Mouse (Mus musculus) intestine, embryonic 15.5 days (tissue): Measurements from ENCODE around the gene Rbms3. TPM values are rescaled to one million over a fixed set of nuclear protein-coding genes. Genes with fewer than 3 reads are reported as not detected.

Experiments used
- ATAC-seq: fragments of 200-750 bp; cut with Nextera tagmentation; 2 replicates; pipeline ENCODE4 v1.8.0; 2017; ENCODE audit warnings: moderate TSS enrichment, moderate library complexity
- H3K27ac ChIP-seq: fragments of 300-500 bp; sonication (generic); 2 replicates; pipeline ENCODE4 v1.5.1; 2015; ENCODE audit warnings: mild to moderate bottlenecking, inconsistent platforms
- H3K27me3 ChIP-seq: fragments of 300-500 bp; sonication (generic); replicated peaks from 2 replicates; pipeline ENCODE4 v1.6.1; 2015; ENCODE audit warnings: inconsistent platforms
- H3K36me3 ChIP-seq: fragments of 300-500 bp; sonication (generic); 2 replicates; pipeline ENCODE4 v1.6.1; 2015; ENCODE audit warnings: inconsistent platforms
- H3K4me1 ChIP-seq: fragments of 300-500 bp; sonication (generic); replicated peaks from 2 replicates; pipeline ENCODE4 v1.6.1; 2015; ENCODE audit warnings: inconsistent platforms
- H3K4me2 ChIP-seq: fragments of 300-500 bp; sonication (generic); replicated peaks from 2 replicates; pipeline ENCODE4 v1.6.1; 2015; ENCODE audit warnings: mild to moderate bottlenecking, inconsistent platforms
- H3K4me3 ChIP-seq: fragments of 300-500 bp; sonication (generic); replicated peaks from 2 replicates; pipeline ENCODE4 v1.5.1; 2015; ENCODE audit warnings: inconsistent platforms
- H3K9ac ChIP-seq: fragments of 300-500 bp; sonication (generic); 2 replicates; pipeline ENCODE4 v1.6.1; 2015; ENCODE audit warnings: inconsistent platforms
- H3K9me3 ChIP-seq: fragments of 300-500 bp; sonication (generic); 2 replicates; pipeline ENCODE4 v1.6.1; 2016; ENCODE audit warnings: inconsistent platforms
- WGBS: fragments of 180-500 bp; shearing (Covaris S2); methylation state at CpG from one replicate; pipeline ENCODE4 v1.1.7; 2015; 5-methylcytosine and 5-hydroxymethylcytosine counted together
- polyA plus RNA-seq: library from polyadenylated mRNA; unstranded; fragments of >200 nt; fragmentation: Nextera tagmentation; extraction: Ambion mirVana; gene quantifications from 2 replicates; pipeline ENCODE4 v1.2.1, GENCODE M21; 2015

Rbms3 gene
- polyA plus RNA-seq, 1 experiment from 2014 or later, result 53.0 TPM

DNA sequence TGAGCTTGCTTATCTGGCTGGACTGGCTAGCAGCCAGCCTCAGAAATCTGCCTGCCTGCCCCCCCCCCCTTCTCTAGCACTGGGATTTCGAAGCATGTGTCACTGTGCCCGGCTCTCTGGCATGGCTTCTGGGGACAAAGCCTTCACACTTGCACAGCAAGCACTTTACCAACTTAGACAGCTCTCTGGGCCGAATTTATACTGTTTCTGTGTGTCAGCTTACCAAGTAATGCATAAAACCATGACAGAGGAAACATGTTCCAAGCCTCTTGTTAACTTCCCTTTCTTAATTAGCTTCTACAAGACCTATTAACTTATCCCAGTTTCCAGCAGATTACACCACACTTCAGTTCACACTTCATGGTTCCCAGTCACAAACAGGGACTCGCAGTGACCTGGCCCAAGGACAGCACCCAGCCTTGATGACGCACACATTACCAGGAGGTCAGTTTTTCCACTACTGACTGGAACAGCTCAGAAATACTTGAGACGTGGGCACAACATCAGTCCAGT lies 589.7 kb downstream of the Rbms3 start:
- Histone ChIP-seq H3K4me3 (no peak overlapping the region), H3K4me2 (no peak overlapping the region), H3K9ac (no peak overlapping the region), H3K27me3 (no peaks in the 10 kb centered on the region), H3K36me3 (no peaks in the 10 kb centered on the region), H3K4me1 (0 out of 2 replicates have a peak, but pooled peaks cover 11% of the 10 kb centered on the region), H3K27ac (0 out of 2 replicates have a peak overlapping the region, but pooled peaks have one; percentile 13), H3K9me3 (no peaks in the 10 kb centered on the region)
- 67% methylated on average over 6 of the region's 6 CpGs for WGBS
- ATAC-seq, result no peak

DNA sequence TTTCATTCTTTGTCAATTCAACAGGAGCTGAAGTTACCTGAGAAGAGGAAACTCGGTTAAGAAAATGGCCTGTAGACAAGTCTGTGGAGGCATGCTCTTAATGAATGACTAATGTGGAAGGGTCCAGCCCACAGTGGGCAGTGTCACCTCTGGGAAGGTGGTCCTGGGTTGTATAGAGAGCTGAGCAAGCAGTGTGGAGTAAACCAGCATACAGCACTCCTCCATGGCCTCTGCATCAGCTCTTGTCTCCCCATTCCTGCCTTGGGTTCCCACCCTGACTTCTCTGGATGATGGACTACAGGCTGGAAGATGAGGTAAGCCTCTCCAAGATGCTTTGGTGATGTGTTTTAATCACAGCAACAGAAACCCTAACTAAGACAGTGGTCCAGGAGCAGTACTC lies 597.0 kb downstream of the Rbms3 start:
- H3K4me2 ChIP-seq, result no peak overlapping the region
- H3K27ac ChIP-seq, result no peak overlapping the region
- no peak overlapping the region for H3K4me3 ChIP-seq
- 81% methylated on average over 1 of the region's 1 CpGs for WGBS
- no peak for ATAC-seq
- H3K4me1 ChIP-seq, result peaks cover 15% of the 10 kb centered on the region
- no peaks in the 10 kb centered on the region for H3K27me3 ChIP-seq
- H3K36me3 ChIP-seq, result no peaks in the 10 kb centered on the region
- no peak overlapping the region for H3K9ac ChIP-seq
- H3K9me3 ChIP-seq, result no peaks in the 10 kb centered on the region

DNA sequence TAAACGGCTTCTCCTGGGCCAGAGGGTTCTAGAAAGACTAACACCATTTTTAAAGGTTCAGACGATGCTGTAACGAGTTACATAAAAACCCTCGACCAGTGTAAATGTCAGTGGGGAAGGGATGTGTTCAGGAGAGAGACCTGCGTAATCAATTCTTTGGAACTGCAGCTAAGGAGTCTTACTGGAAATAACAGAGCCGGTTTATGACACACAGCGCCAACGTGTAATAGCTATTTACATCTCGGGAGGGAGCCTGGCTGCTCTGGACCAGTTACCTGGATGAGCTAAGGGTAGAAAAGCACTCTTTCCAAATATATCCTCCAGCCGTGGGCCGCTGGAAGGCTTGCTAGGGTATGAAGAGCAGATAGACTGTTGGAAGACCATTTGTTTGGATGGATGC lies 598.5 kb downstream of the Rbms3 start:
- 0 out of 2 replicates have a peak overlapping the region, but pooled peaks have one; percentile 10 for H3K4me2 ChIP-seq
- H3K9me3 ChIP-seq, result no peaks in the 10 kb centered on the region
- H3K27me3 ChIP-seq, result no peaks in the 10 kb centered on the region
- WGBS, result 37% methylated on average over 11 of the region's 11 CpGs
- peak; percentile 57 for ATAC-seq
- H3K27ac ChIP-seq, result peak overlapping the region; percentile 3
- H3K4me1 ChIP-seq, result peaks cover 15% of the 10 kb centered on the region
- H3K4me3 ChIP-seq, result no peak overlapping the region
- H3K36me3 ChIP-seq, result no peaks in the 10 kb centered on the region
- H3K9ac ChIP-seq, result no peak overlapping the region

DNA sequence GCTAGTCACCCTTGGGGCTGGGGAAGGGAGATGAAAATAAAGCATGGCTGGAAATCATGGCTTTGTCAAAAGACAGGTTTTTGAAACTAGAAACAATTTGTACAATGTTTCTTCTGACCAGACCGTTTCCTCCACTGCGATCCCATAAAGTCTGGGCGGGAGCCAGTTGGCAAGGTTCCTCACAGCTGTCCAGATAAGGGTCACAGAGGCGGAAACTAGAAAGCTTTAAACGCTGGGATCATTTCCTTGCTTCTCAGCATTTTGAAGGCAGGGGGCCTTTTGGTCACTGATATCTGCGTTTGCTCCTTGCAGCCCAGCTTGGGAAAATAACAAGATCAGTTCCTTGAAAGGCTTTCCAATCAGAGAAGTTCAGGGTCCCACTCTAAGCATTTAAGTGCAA lies 598.9 kb downstream of the Rbms3 start:
- peaks cover 15% of the 10 kb centered on the region for H3K4me1 ChIP-seq
- H3K36me3 ChIP-seq, result no peaks in the 10 kb centered on the region
- H3K27ac ChIP-seq, result peak overlapping the region; percentile 3
- H3K4me3 ChIP-seq, result no peak overlapping the region
- H3K4me2 ChIP-seq, result 0 out of 2 replicates have a peak overlapping the region, but pooled peaks have one; percentile 10
- peak; percentile 89 for ATAC-seq
- no peak overlapping the region for H3K9ac ChIP-seq
- H3K9me3 ChIP-seq, result no peaks in the 10 kb centered on the region
- no peaks in the 10 kb centered on the region for H3K27me3 ChIP-seq
- 6% methylated on average over 6 of the region's 6 CpGs for WGBS

DNA sequence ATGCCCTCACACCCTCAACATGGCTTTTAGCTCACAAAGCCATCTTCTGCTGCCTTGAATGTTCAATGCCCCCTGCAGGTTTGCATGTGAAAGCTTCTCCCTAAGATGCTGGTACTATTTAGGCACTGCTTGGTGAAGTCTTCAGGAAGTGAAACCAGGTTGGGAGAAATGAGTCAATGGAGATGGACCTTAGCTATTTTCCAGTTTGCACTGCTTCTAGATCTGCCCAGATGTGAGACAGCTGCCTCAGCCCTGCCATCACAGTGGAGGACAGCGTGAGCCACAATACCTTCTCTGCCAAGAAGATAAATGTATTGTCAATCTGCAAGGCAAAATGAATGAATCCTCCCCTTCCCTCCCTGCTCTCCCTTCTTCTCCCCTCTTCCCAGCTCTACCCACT lies 599.8 kb downstream of the Rbms3 start:
- peaks cover 15% of the 10 kb centered on the region for H3K4me1 ChIP-seq
- H3K27ac ChIP-seq, result no peak overlapping the region
- ATAC-seq, result no peak
- H3K36me3 ChIP-seq, result no peaks in the 10 kb centered on the region
- H3K27me3 ChIP-seq, result no peaks in the 10 kb centered on the region
- no peak overlapping the region for H3K9ac ChIP-seq
- H3K9me3 ChIP-seq, result no peaks in the 10 kb centered on the region
- WGBS, result 59% methylated on average over 1 of the region's 1 CpGs
- H3K4me2 ChIP-seq, result no peak overlapping the region
- no peak overlapping the region for H3K4me3 ChIP-seq

DNA sequence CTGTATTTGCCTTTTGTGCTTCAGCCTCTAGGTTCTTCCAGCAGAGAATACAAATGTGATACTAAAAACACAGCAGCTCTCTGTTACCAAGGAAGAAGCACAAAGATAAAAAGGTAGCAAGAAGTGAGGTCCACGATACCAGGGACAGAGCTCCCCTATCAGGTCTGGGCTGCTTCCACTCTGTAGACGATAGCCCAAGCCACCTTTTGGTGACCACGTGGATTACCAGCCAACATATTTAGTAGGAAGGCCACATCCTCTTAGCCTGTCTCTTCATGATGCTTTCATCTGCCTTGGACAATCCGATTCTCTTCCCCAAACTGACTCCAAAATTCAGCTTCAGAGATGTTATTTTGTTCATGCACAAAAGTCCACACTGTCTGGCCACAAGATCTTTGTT lies 601.1 kb downstream of the Rbms3 start:
- Histone ChIP-seq H3K4me2 (no peak overlapping the region), H3K9me3 (no peaks in the 10 kb centered on the region), H3K9ac (no peak overlapping the region), H3K4me3 (no peak overlapping the region), H3K36me3 (no peaks in the 10 kb centered on the region), H3K27ac (no peak overlapping the region), H3K4me1 (peaks cover 15% of the 10 kb centered on the region), H3K27me3 (no peaks in the 10 kb centered on the region)
- WGBS, result 91% methylated on average over 4 of the region's 4 CpGs
- ATAC-seq, result no peak

DNA sequence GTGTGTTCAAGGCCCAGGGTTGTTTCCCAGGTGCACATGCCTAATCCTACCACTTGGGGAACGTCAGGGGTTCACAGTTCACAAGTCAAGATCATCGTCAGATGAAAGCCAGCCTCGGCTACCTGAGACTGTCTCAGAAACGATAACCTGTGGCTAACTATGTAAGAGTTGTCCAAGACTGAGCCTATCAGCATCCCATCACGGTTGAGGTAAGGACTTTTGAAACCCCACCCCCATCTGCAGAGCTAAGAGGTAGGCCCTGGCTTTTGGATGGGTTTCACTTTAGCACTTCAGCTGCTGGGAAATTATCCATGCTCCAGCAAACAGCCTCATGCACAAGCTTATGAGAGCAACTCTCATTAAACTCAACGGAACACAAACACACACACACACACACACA lies 607.6 kb downstream of the Rbms3 start:
- ATAC-seq, result no peak
- Histone ChIP-seq H3K27me3 (no peaks in the 10 kb centered on the region), H3K4me2 (no peak overlapping the region), H3K4me1 (0 out of 2 replicates have a peak, but pooled peaks cover 5% of the 10 kb centered on the region), H3K27ac (no peak overlapping the region), H3K36me3 (no peaks in the 10 kb centered on the region), H3K9me3 (no peaks in the 10 kb centered on the region), H3K9ac (no peak overlapping the region), H3K4me3 (no peak overlapping the region)
- 89% methylated on average over 6 of the region's 6 CpGs for WGBS

DNA sequence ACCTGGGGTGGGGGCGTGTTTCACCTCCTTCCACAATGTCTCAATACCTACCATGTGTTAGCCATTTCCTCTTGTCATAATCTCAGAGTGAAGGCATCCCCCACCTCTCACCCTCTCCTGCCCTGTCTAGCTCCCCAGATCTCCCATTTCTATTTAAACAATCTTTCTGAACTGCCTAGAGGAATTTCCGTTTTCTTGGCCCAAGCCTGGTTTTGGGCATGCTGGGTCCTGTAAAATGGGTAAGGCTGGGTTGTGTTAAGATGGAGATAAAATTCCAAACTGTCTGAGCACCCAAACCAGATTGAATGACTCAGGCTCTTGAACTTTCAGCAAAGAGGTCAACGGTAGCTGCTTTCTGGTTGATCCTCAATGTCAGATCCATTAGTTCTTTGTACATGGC lies 608.2 kb downstream of the Rbms3 start:
- H3K9me3 ChIP-seq, result no peaks in the 10 kb centered on the region
- H3K36me3 ChIP-seq, result no peaks in the 10 kb centered on the region
- ATAC-seq, result no peak
- H3K27ac ChIP-seq, result no peak overlapping the region
- no peak overlapping the region for H3K4me3 ChIP-seq
- H3K27me3 ChIP-seq, result no peaks in the 10 kb centered on the region
- H3K9ac ChIP-seq, result no peak overlapping the region
- 80% methylated on average over 3 of the region's 3 CpGs for WGBS
- H3K4me1 ChIP-seq, result 0 out of 2 replicates have a peak, but pooled peaks cover 5% of the 10 kb centered on the region
- H3K4me2 ChIP-seq, result no peak overlapping the region

DNA sequence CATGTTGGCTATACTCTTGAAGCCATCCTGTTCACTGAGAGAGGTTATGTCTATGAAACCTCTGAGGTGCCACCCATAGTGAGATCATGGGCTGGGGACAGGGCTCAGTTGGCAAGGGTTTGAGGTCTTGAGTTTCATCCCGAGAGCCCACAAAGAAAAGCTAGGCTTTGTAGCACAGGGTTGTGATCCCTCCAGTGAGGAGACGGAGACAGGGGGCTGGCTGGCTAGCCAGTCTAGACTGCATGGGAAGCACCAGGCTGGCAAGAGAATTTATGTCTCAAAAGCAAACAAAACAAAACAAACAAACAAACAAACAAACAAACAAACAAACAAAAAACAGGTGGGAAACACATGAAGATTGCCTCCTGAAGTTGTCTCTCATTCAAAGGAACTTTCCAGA lies 609.5 kb downstream of the Rbms3 start:
- H3K36me3 ChIP-seq, result no peaks in the 10 kb centered on the region
- 96% methylated on average over 2 of the region's 2 CpGs for WGBS
- H3K4me2 ChIP-seq, result no peak overlapping the region
- no peak overlapping the region for H3K4me3 ChIP-seq
- no peaks in the 10 kb centered on the region for H3K9me3 ChIP-seq
- no peaks in the 10 kb centered on the region for H3K27me3 ChIP-seq
- no peak overlapping the region for H3K9ac ChIP-seq
- no peak overlapping the region for H3K27ac ChIP-seq
- ATAC-seq, result no peak
- H3K4me1 ChIP-seq, result 0 out of 2 replicates have a peak, but pooled peaks cover 5% of the 10 kb centered on the region

DNA sequence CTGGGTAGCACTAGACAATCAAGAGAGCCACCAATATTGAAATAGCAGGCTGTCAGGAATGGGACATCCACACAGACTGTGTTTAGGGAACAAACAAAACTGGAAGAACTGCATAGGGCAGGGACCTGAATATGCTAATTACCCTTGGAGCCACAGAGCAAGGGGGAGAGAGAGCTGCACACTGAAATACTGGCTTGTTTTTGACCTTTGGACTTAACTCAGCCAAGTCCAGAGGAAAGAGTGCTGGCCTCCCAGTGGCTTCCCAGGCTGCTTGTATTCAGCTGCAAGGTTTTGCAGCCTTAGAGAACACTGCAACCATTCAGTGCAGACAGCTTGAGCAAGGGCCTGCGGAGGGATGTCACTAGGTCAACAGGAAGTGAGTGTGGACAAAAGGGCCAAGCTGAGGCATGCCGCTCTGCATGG lies 611.0 kb downstream of the Rbms3 start:
- 0 out of 2 replicates have a peak, but pooled peaks cover 5% of the 10 kb centered on the region for H3K4me1 ChIP-seq
- no peaks in the 10 kb centered on the region for H3K27me3 ChIP-seq
- peak; percentile 93 for ATAC-seq
- peak overlapping the region; percentile 49 for H3K4me2 ChIP-seq
- H3K4me3 ChIP-seq, result peak overlapping the region; percentile 6; the same call in 1 of the 2 replicates
- H3K27ac ChIP-seq, result peak overlapping the region; percentile 58
- 21% methylated on average over 2 of the region's 2 CpGs for WGBS
- H3K9ac ChIP-seq, result no peak overlapping the region
- no peaks in the 10 kb centered on the region for H3K36me3 ChIP-seq
- no peaks in the 10 kb centered on the region for H3K9me3 ChIP-seq

DNA sequence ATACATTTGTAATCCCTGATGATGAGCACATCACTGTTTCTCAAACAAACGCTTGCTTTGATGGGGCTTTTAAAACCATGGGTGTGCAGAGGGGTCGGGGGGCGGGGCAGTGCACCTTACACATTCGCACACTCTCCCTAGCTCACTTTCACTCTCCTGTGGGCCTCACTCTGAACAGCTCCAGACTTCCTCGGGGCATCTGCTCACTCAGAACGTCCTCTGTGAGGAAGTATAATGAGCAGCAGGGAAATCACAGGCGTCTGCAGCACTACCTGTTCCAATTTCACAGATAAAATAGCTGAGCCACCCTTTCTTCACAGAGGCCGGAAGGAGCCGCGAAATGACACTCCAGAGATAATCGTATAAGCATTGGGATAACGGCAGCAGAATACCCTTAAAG lies 611.4 kb downstream of the Rbms3 start:
- Histone ChIP-seq H3K9me3 (no peaks in the 10 kb centered on the region), H3K27ac (peak overlapping the region; percentile 58), H3K27me3 (no peaks in the 10 kb centered on the region), H3K4me2 (peak overlapping the region; percentile 49), H3K4me3 (peak overlapping the region; percentile 6; the same call in 1 of the 2 replicates), H3K4me1 (0 out of 2 replicates have a peak, but pooled peaks cover 5% of the 10 kb centered on the region), H3K36me3 (no peaks in the 10 kb centered on the region), H3K9ac (no peak overlapping the region)
- peak; percentile 72 for ATAC-seq
- WGBS, result 42% methylated on average over 12 of the region's 12 CpGs

DNA sequence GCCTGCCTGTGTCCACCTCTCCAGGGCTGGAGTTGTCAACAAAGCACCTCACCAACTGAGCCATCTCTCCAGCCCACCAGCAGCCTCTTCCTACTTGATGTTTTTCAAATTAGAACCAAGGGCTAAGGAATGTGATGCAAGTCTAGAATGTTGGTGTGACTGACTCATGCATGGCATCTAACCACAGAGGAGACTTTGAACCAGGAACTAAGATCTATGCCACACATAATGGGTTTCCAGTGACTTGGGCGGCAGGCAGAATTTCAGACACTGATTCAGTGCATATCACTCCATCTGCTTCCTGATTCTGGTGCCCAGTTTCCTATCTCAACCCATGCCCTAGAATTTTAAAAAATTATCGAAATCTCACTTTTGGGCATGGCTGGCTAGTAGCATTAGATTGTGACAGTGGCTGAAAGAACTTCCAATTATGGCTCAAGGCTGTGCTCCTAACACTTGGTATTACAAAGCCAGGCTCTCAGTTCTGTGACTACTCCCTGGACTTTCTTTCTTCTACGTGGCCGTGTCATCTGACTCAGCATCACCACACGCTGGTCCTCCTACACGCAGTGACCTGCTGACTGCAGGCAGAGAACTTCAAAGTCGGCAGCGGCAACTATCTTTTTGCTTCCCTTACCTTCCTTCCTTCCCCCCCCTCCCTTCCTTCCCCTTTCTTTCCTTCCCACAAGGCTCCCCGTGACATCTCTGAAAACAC lies 613.0 kb downstream of the Rbms3 start:
- no peaks in the 10 kb centered on the region for H3K9me3 ChIP-seq
- H3K36me3 ChIP-seq, result no peaks in the 10 kb centered on the region
- H3K4me1 ChIP-seq, result 0 out of 2 replicates have a peak, but pooled peaks cover 5% of the 10 kb centered on the region
- no peak overlapping the region for H3K9ac ChIP-seq
- no peak overlapping the region for H3K4me3 ChIP-seq
- no peaks in the 10 kb centered on the region for H3K27me3 ChIP-seq
- 84% methylated on average over 9 of the region's 9 CpGs for WGBS
- 0 out of 2 replicates have a peak, but pooled peaks have one; percentile 35 for ATAC-seq
- H3K27ac ChIP-seq, result no peak overlapping the region
- H3K4me2 ChIP-seq, result no peak overlapping the region

DNA sequence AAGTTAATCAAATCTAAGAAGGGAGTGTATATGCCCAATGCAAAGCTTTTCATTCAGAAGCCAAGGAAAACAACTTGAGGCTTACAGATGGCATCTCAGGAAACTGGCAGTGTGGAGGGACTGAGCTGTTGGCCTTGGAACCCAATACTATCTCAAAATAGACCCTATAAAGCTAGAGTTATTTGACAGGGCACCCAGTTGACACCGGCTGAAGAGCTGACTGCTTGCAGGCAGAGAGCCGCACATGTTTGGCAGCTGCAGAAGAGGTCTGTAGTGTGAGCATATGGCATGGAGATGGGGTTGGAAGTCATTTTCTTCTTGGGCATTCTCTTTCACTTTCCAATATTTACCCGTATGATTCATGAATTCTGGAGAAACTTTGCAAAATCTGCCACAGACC lies 616.3 kb downstream of the Rbms3 start:
- Histone ChIP-seq H3K9me3 (no peaks in the 10 kb centered on the region), H3K36me3 (no peaks in the 10 kb centered on the region), H3K4me2 (no peak overlapping the region), H3K27ac (no peak overlapping the region), H3K4me3 (no peak overlapping the region), H3K9ac (no peak overlapping the region), H3K4me1 (no peaks in the 10 kb centered on the region), H3K27me3 (no peaks in the 10 kb centered on the region)
- no peak for ATAC-seq
- WGBS, result 86% methylated on average over 3 of the region's 3 CpGs
